Mouse (Mus musculus): ENCODE data around the gene Slc35e3.
A peak's percentile ranks its signal among the peaks of the same experiment; 100 is the strongest.
"Not testable (repeated sequence)": the region's sequence is repeated elsewhere in the genome, so short reads cannot be mapped to it uniquely, and the experiment has no call there.

Slc35e3 gene

GRCm38 (mm10) chr10:117732962-117733592 is 13.1 kb downstream of the Slc35e3 start:
- DNase-seq (ENCODE audit: low read depth): no peak

GRCm38 (mm10) chr10:117732184-117732583 is 14.0 kb downstream of the Slc35e3 start:
- DNase-seq (ENCODE audit: low read depth): peak; percentile 80

- peak; percentile 64 for DNase-seq (ENCODE audit: low read depth)
Observed at GRCm38 (mm10) chr10:117731244-117732101, 14.7 kb downstream of the Slc35e3 start.

GRCm38 (mm10) chr10:117730637-117731203 is 15.4 kb downstream of the Slc35e3 start:
- DNase-seq (ENCODE audit: low read depth): no peak

- no peak for DNase-seq (ENCODE audit: low read depth)
Observed at GRCm38 (mm10) chr10:117730140-117730539, 16.0 kb downstream of the Slc35e3 start.

- DNase-seq (ENCODE audit: low read depth): no peak
Observed at GRCm38 (mm10) chr10:117729139-117729814, 16.9 kb downstream of the Slc35e3 start.

GRCm38 (mm10) chr10:117728574-117728973 is 17.6 kb downstream of the Slc35e3 start:
- no peak for DNase-seq (ENCODE audit: low read depth)

GRCm38 (mm10) chr10:117727518-117728110 is 18.6 kb downstream of the Slc35e3 start:
- no peak for DNase-seq (ENCODE audit: low read depth)

GRCm38 (mm10) chr10:117726888-117727385 is 19.2 kb downstream of the Slc35e3 start:
- DNase-seq (ENCODE audit: low read depth): no peak

GRCm38 (mm10) chr10:117726350-117726749 is 19.8 kb downstream of the Slc35e3 start:
- no peak for DNase-seq (ENCODE audit: low read depth)

- no peak for DNase-seq (ENCODE audit: low read depth)
Observed at GRCm38 (mm10) chr10:117725671-117726070, 20.5 kb downstream of the Slc35e3 start.

GRCm38 (mm10) chr10:117724804-117725361 is 21.3 kb downstream of the Slc35e3 start:
- no peak for DNase-seq (ENCODE audit: low read depth)

GRCm38 (mm10) chr10:117724136-117724718 is 21.9 kb downstream of the Slc35e3 start:
- DNase-seq (ENCODE audit: low read depth): no peak

GRCm38 (mm10) chr10:117718161-117719119 is 27.7 kb downstream of the Slc35e3 start:
- DNase-seq (ENCODE audit: low read depth): no peak

GRCm38 (mm10) chr10:117717583-117717982 is 28.6 kb downstream of the Slc35e3 start:
- no peak for DNase-seq (ENCODE audit: low read depth)

GRCm38 (mm10) chr10:117716686-117717085 is 29.5 kb downstream of the Slc35e3 start:
- no peak for DNase-seq (ENCODE audit: low read depth)

GRCm38 (mm10) chr10:117715654-117716053 is 30.5 kb downstream of the Slc35e3 start:
- DNase-seq (ENCODE audit: low read depth): not testable (repeated sequence)

- no peak for DNase-seq (ENCODE audit: low read depth)
Observed at GRCm38 (mm10) chr10:117714928-117715500, 31.2 kb downstream of the Slc35e3 start.

- no peak for DNase-seq (ENCODE audit: low read depth)
Observed at GRCm38 (mm10) chr10:117714048-117714545, 32.1 kb downstream of the Slc35e3 start.

Measured in c-Kit-positive CD71-positive TER-119-negative erythroid progenitor cells, embryonic 14.5 days (primary cell).